Mouse (Mus musculus) thymus, adult 2 months (tissue): ENCODE measurements around the gene Edil3.

Experiments used
- CTCF ChIP-seq: fragments of 200-500 bp; IDR thresholded peaks from 2 replicates; pipeline ENCODE4 v1.5.1; 2012; ENCODE audit warnings: mild to moderate bottlenecking, control low read depth, low read length, moderate library complexity, borderline replicate concordance; ENCODE audit not compliant: control insufficient read depth, poor library complexity, insufficient read depth; ENCODE audit errors: extremely low read depth
- POLR2A ChIP-seq: fragments of 200-500 bp; IDR thresholded peaks from 2 replicates; pipeline ENCODE4 v1.6.1; 2012; ENCODE audit warnings: mild to moderate bottlenecking, low read length, control low read depth, moderate library complexity; ENCODE audit not compliant: control insufficient read depth, poor library complexity, insufficient read depth; ENCODE audit errors: extremely low read depth

GRCm38 (mm10) chr13:89371656-89372240, 550.5 kb downstream of the Edil3 start:
- no peak for TF ChIP-seq POLR2A
- no peak for TF ChIP-seq CTCF
